Mouse (Mus musculus) limb, embryonic 13.5 days (tissue): ENCODE results near the gene Gm17720. TPM values are rescaled to one million over a fixed set of nuclear protein-coding genes. Genes with fewer than 3 reads are reported as not detected.
"Not testable (repeated sequence)": the region's sequence is repeated elsewhere in the genome, so short reads cannot be mapped to it uniquely, and the experiment has no call there.

Experiments used
- ATAC-seq: fragments of 200-750 bp; cut with Nextera tagmentation; 2 replicates; pipeline ENCODE4 v1.8.0; 2017; ENCODE audit warnings: low read depth, moderate number of reproducible peaks, moderate TSS enrichment; ENCODE audit not compliant: low FRiP score
- H3K27ac ChIP-seq: fragments of 300-500 bp; sonication (generic); 2 replicates; pipeline ENCODE4 v1.5.1; 2015; ENCODE audit warnings: inconsistent platforms, mild to moderate bottlenecking, moderate library complexity
- H3K27me3 ChIP-seq: fragments of 300-500 bp; sonication (generic); 2 replicates; pipeline ENCODE4 v1.6.1; 2015; ENCODE audit warnings: mild to moderate bottlenecking, inconsistent platforms
- H3K36me3 ChIP-seq: fragments of 300-500 bp; sonication (generic); 2 replicates; pipeline ENCODE4 v1.6.1; 2015; ENCODE audit warnings: inconsistent platforms, mild to moderate bottlenecking, moderate library complexity
- H3K4me1 ChIP-seq: fragments of 300-500 bp; sonication (generic); 2 replicates; pipeline ENCODE4 v1.6.1; 2015; ENCODE audit warnings: inconsistent platforms
- H3K4me2 ChIP-seq: fragments of 300-500 bp; sonication (generic); replicated peaks from 2 replicates; pipeline ENCODE4 v1.6.1; 2015; ENCODE audit warnings: inconsistent platforms, mild to moderate bottlenecking, moderate library complexity
- H3K4me3 ChIP-seq: fragments of 300-500 bp; sonication (generic); 2 replicates; pipeline ENCODE4 v1.5.1; 2015; ENCODE audit warnings: moderate library complexity, mild to moderate bottlenecking, inconsistent platforms
- H3K9ac ChIP-seq: fragments of 300-500 bp; sonication (generic); 2 replicates; pipeline ENCODE4 v1.6.1; 2015; ENCODE audit warnings: mild to moderate bottlenecking, inconsistent platforms
- H3K9me3 ChIP-seq: fragments of 300-500 bp; sonication (generic); 2 replicates; pipeline ENCODE4 v1.6.1; 2016; ENCODE audit warnings: inconsistent platforms
- WGBS: fragments of 180-500 bp; shearing (Covaris S2); methylation state at CpG from one replicate; pipeline ENCODE4 v1.1.7; 2015; 5-methylcytosine and 5-hydroxymethylcytosine counted together
- polyA plus RNA-seq: library from polyadenylated mRNA; unstranded; fragments of >200 nt; fragmentation: Nextera tagmentation; extraction: Ambion mirVana; gene quantifications from 2 replicates; pipeline ENCODE4 v1.2.1, GENCODE M21; 2015

The Gm17720 gene
- polyA plus RNA-seq, 1 experiment from 2014 or later = not detected

DNA sequence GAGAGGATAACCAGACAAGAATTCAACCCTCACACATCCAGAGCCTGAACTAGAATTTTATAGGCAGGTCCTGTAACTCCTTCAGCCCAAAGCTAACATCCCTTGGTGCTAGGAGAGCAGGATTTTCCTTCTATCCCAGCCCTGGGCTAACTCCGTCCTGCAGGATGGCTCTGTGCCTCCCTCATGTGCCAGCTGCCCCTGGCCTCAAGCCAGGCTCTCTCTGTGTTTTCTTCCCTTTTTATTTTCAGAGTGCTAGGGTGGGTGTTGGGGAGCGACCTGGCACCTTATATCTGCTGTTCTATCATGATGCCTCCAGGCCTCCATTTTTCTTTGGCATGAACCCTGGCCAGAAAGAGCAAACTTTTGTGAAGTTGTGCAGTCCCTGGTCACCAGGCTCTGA lies 66.4 kb downstream of the Gm17720 start:
- WGBS = 67% methylated on average over 2 of the region's 2 CpGs
- H3K27ac ChIP-seq = no peak overlapping the region
- no peaks in the 10 kb centered on the region for H3K36me3 ChIP-seq
- H3K4me1 ChIP-seq = no peaks in the 10 kb centered on the region
- no peak overlapping the region for H3K9ac ChIP-seq
- no peak overlapping the region for H3K4me2 ChIP-seq
- no peak overlapping the region for H3K4me3 ChIP-seq
- no peaks in the 10 kb centered on the region for H3K9me3 ChIP-seq
- no peaks in the 10 kb centered on the region for H3K27me3 ChIP-seq
- ATAC-seq = no peak

GRCm38 (mm10) chr8:110034331-110034730 lies 68.2 kb downstream of the Gm17720 start:
- ATAC-seq = no peak
- Histone ChIP-seq H3K9me3 (no peaks in the 10 kb centered on the region), H3K36me3 (no peaks in the 10 kb centered on the region), H3K9ac (no peak overlapping the region), H3K27ac (no peak overlapping the region), H3K4me2 (no peak overlapping the region), H3K27me3 (no peaks in the 10 kb centered on the region), H3K4me3 (no peak overlapping the region), H3K4me1 (no peaks in the 10 kb centered on the region)
- 82% methylated on average over 4 of the region's 4 CpGs for WGBS

DNA sequence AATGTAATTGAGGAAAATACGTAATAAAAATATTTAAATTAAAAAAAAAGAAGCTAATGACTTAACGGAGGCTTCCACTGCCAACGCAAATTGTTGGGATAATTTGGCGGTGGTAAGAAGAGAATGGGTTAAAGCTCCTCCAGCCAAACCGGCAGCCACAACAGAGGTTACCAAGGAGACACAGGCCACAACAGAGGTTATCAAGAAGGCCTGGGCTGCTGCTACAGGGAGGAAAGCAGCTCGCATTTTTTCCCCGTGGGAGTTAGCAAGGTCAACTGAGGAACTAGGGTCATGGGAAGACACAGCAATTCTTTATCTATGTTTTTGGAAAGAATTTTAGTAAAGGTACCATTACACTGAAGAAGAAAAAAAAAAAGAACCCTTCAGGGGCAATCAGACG lies 68.8 kb downstream of the Gm17720 start:
- WGBS = 38% methylated on average over 8 of the region's 8 CpGs
- H3K4me1 ChIP-seq, H3K27ac ChIP-seq, H3K27me3 ChIP-seq, H3K4me3 ChIP-seq, ATAC-seq, H3K36me3 ChIP-seq, H3K9me3 ChIP-seq, H3K4me2 ChIP-seq, H3K9ac ChIP-seq: not testable (repeated sequence)

Other genes with a start within 250 kb of the Gm17720 start
- 4.2 and 4.4 TPM in 2 replicates for gene Phlpp2, start 234.2 kb downstream of the Gm17720 start, polyA plus RNA-seq
- 0.97 and 1.4 TPM in 2 replicates for gene Marveld3, start 140.6 kb downstream of the Gm17720 start, polyA plus RNA-seq
- gene Tat, start 112.3 kb downstream of the Gm17720 start, polyA plus RNA-seq = not detected in 2 replicates
- not detected in 2 replicates for gene Chst4, start 63.0 kb downstream of the Gm17720 start, polyA plus RNA-seq
- gene Zfp612, start 23.0 kb downstream of the Gm17720 start, polyA plus RNA-seq = 12.5 and 12.6 TPM in 2 replicates
- gene Gm21964, start 1.5 kb downstream of the Gm17720 start, polyA plus RNA-seq = not detected in 2 replicates
- gene Calb2, start 65.5 kb upstream of the Gm17720 start, polyA plus RNA-seq = 4.0 and 4.1 TPM in 2 replicates
- 7.6 and 8.0 TPM in 2 replicates for gene Cmtr2, start 112.9 kb upstream of the Gm17720 start, polyA plus RNA-seq
- gene Hydin, start 164.2 kb upstream of the Gm17720 start, polyA plus RNA-seq = 0.28 and 0.31 TPM in 2 replicates